ENCODE assay signal across 15 mouse cellular contexts in genomic region chr19:16198162-16198561, GRCm38 (mm10).
DNase-seq lines count a peak whose midpoint lies in the region; ATAC-seq and TF ChIP-seq lines count a peak whose summit lies in the region.
"Had no signal": no experiment of that assay in that cellular context is flagged by ENCODE, and none has a peak within 500 bp of the region (broad histone marks: within the 10 kb centered on the region; RNA-seq: fewer than 3 reads in every experiment).

No protein-coding gene starts in this region.

- H3K4me3 ChIP-seq in layer of hippocampus, adult 2 months = no peak overlapping the region
- H3K4me3 ChIP-seq: embryonic facial prominence, embryonic 13.5 days; hindbrain, embryonic 15.5 days; liver, embryonic 13.5 days; midbrain, embryonic 13.5 days; neural tube, embryonic 12.5 days; stomach, embryonic 15.5 days had no signal

- CTCF ChIA-PET in Patski (lab: Charles Lee) = interaction anchor here (1.3 kb wide), 1 partner anchor 63 kb away, joined by 3 read pairs; no protein-coding TSS in a partner anchor

- no peak for ATAC-seq in Patski
- ATAC-seq: forebrain, embryonic 16.5 days; midbrain, embryonic 13.5 days had no signal

- no peaks in the 10 kb centered on the region for H3K27me3 ChIP-seq in Patski
- H3K27me3 ChIP-seq: embryonic facial prominence, embryonic 13.5 days; hindbrain, embryonic 15.5 days; liver, embryonic 13.5 days; midbrain, embryonic 13.5 days; neural tube, embryonic 12.5 days; stomach, embryonic 15.5 days had no signal

- intact Hi-C loops in heart, postnatal 10 days (cut with DNase I) = loop anchor here (1.0 kb wide), 1 partner anchor 134 kb away; no protein-coding TSS in a partner anchor

- in situ Hi-C loops in Patski (cut with MboI; ENCODE audit: low pct_unique_long_range_greater_than_20kb) = no loop called here

- peak overlapping the region; percentile 64 for H3K27ac ChIP-seq in layer of hippocampus, adult 2 months
- H3K27ac ChIP-seq: embryonic facial prominence, embryonic 13.5 days; liver, embryonic 13.5 days; midbrain, embryonic 13.5 days; neural tube, embryonic 12.5 days; stomach, embryonic 15.5 days had no signal

- TF ChIP-seq CTCF in layer of hippocampus, adult 2 months (conservative IDR thresholded peaks at IDR 0.05) = peak; percentile 74
- TF ChIP-seq CTCF in Patski (IDR thresholded peaks at IDR 0.05) = peak; percentile 31

- peak; percentile 92 for DNase-seq in heart, adult 11 months
- no peak for DNase-seq in heart, postnatal 10 days
- DNase-seq in layer of hippocampus, adult 2 months (ENCODE audit: low spot score in 2 of 2) = peak in 1 of 2 experiments; percentile 39
- DNase-seq in layer of hippocampus, adult 9-10 months (ENCODE audit: low spot score) = no peak
- DNase-seq in Patski (ENCODE audit: low read depth, low spot score) = no peak
- peak; percentile 34 to 37 for DNase-seq in cerebellum, postnatal 14 days
- DNase-seq in adrenal gland, adult 8-10 months = no peak
- DNase-seq in ovary, postnatal 14 days (ENCODE audit: low spot score) = no peak
- DNase-seq: liver, embryonic 13.5 days had no signal

- POLR2A ChIA-PET in Patski (lab: Charles Lee) = no interaction called here

Comparison
In these comparisons a context has a peak if more than half of its experiments do, and no peak if none do; other contexts are left out.
1. DNase-seq: peak in heart, adult 11 months (single experiment) and cerebellum, postnatal 14 days (2 of 2); none in heart, postnatal 10 days (0 of 2), layer of hippocampus, adult 9-10 months (single experiment), Patski (single experiment), adrenal gland, adult 8-10 months (single experiment) and ovary, postnatal 14 days (single experiment).